Comparison of ENCODE assay signal across 8 mouse cellular contexts in the genomic region with DNA sequence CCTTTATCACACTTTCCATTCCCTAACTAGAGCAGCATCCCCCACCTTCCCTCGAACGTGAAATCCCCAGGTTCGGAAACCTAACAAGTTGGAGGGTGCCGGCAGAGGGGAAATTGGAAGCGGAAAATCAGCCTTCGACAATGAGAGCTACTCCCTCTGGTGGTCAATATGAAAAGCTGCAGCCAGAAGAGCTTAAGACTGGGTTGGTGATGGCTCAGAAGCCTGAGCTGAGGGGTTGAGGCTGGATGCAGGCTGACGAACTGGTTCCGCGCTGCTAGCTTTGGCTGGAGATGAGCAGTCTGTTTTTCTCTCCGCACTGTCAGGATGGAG. TPM values are rescaled to one million over a fixed set of nuclear protein-coding genes. Genes with fewer than 3 reads are reported as not detected.
DNase-seq lines count a peak whose midpoint lies in the region; ATAC-seq and TF ChIP-seq lines count a peak whose summit lies in the region.

No protein-coding gene starts in this region.

- no peak; the same call in 1 of the 2 replicates for ATAC-seq in heart, embryonic 14.5 days (ENCODE audit: insufficient number of reproducible peaks, insufficient read depth, low FRiP score, low read depth)
- peak; percentile 73 for ATAC-seq in kidney, postnatal 0 days (replicated peaks; ENCODE audit: low FRiP score, low read depth)

- TF ChIP-seq CTCF in kidney, postnatal 0 days (IDR thresholded peaks at IDR 0.05; ENCODE audit: low read depth): peak; percentile 90

- peaks cover 10% of the 10 kb centered on the region for H3K27me3 ChIP-seq in heart, embryonic 14.5 days (ENCODE audit: control insufficient read depth, insufficient read depth, low read length)
- 0 out of 2 replicates have a peak, but pooled peaks cover 7% of the 10 kb centered on the region for H3K27me3 ChIP-seq in kidney, postnatal 0 days (ENCODE audit: insufficient read depth, low read length)

- H3K4me1 ChIP-seq in heart, embryonic 14.5 days (ENCODE audit: control insufficient read depth in 2 of 2, insufficient read depth in 2 of 2, low read length in 2 of 2): peaks cover 1 to 2% of the 10 kb centered on the region in 2 experiments
- no peaks in the 10 kb centered on the region for H3K4me1 ChIP-seq in kidney, postnatal 0 days (replicated peaks; ENCODE audit: insufficient read depth, low read length)

- peak overlapping the region in 1 of 2 experiments; percentile 38; a peak in 2 of 4 replicates for H3K4me3 ChIP-seq in heart, embryonic 14.5 days (ENCODE audit: control insufficient read depth in 1 of 2, insufficient read depth in 1 of 2, low read depth in 1 of 2, low read length in 2 of 2)
- peak overlapping the region; percentile 31; the same call in 1 of the 2 replicates for H3K4me3 ChIP-seq in kidney, postnatal 0 days (replicated peaks; ENCODE audit: low read depth, low read length)

- H3K9ac ChIP-seq in heart, embryonic 14.5 days (ENCODE audit: low read length): no peak overlapping the region
- H3K9ac ChIP-seq in kidney, postnatal 0 days (ENCODE audit: low read depth, low read length): no peak overlapping the region

- WGBS in heart, embryonic 14.5 days: 2% methylated on average over 10 of the region's 10 CpGs
- WGBS in kidney, postnatal 0 days: 2% methylated on average over 10 of the region's 10 CpGs

- DNase-seq in adrenal gland, postnatal 14 days: peak; percentile 63
- DNase-seq in adrenal gland, adult 8-10 months: no peak
- peak; percentile 79 for DNase-seq in MN1 (ENCODE audit: low spot score)
- DNase-seq in embryo, embryonic 10 days (ENCODE audit: low spot score): peak; percentile 93
- DNase-seq in kidney, postnatal 0 days (ENCODE audit: low spot score): peak; percentile 92
- DNase-seq in lung, postnatal 25 days (ENCODE audit: low spot score): peak; percentile 57
- peak; percentile 61 to 62 for DNase-seq in right cerebral cortex, postnatal 10 days (ENCODE audit: low spot score in 2 of 2)

- H3K9me3 ChIP-seq in heart, embryonic 14.5 days (ENCODE audit: control insufficient read depth, low read length): no peaks in the 10 kb centered on the region
- no peaks in the 10 kb centered on the region for H3K9me3 ChIP-seq in kidney, postnatal 0 days (replicated peaks; ENCODE audit: low read length)

- H3K36me3 ChIP-seq in heart, embryonic 14.5 days (ENCODE audit: control insufficient read depth, insufficient read depth, low read length): no peaks in the 10 kb centered on the region
- H3K36me3 ChIP-seq in kidney, postnatal 0 days (ENCODE audit: insufficient read depth, low read length): no peaks in the 10 kb centered on the region

- H3K27ac ChIP-seq in heart, embryonic 14.5 days (replicated peaks in 1 of 2; ENCODE audit: control insufficient read depth in 1 of 2, insufficient read depth in 1 of 2, low read depth in 2 of 2, low read length in 2 of 2): no peak overlapping the region
- H3K27ac ChIP-seq in kidney, postnatal 0 days: no peak overlapping the region

- H3K4me2 ChIP-seq in heart, embryonic 14.5 days (ENCODE audit: low read length): peak overlapping the region; percentile 71
- H3K4me2 ChIP-seq in kidney, postnatal 0 days (ENCODE audit: low read length): peak overlapping the region; percentile 55

RNA-seq across cellular contexts. Expression of gene Mogat2, which starts 11.1 kb away (rescaled TPM):
- 0.41 TPM in 1 of 2 replicates, not detected in the other for total RNA-seq in adrenal gland, postnatal 14 days (2021)
- total RNA-seq in adrenal gland, adult 8-10 months (2022): 1 to 10 TPM in 1 of 4 experiments, under 1 TPM in 3; 0.25 to 1.5 (median 0.51) TPM
- 1.1 and 1.7 TPM in 2 replicates for polyA plus RNA-seq in heart, embryonic 14.5 days (2014; fragmentation: Nextera tagmentation; extraction: Ambion mirVana)
- polyA plus RNA-seq in kidney, postnatal 0 days (2015; fragmentation: Nextera tagmentation; extraction: Ambion mirVana): 18.3 and 21.8 TPM in 2 replicates

RNA-seq across cellular contexts. Expression of gene Map6, which starts 17.7 kb away (rescaled TPM):
- total RNA-seq in adrenal gland, postnatal 14 days (2021): 7.0 and 11.9 TPM in 2 replicates
- total RNA-seq in adrenal gland, adult 8-10 months (2022): 10 to 100 TPM in 3 of 4 experiments, 1 to 10 TPM in 1; 8.6 to 14.1 (median 12.4) TPM
- polyA plus RNA-seq in heart, embryonic 14.5 days (2014; fragmentation: Nextera tagmentation; extraction: Ambion mirVana): 2.1 and 2.4 TPM in 2 replicates
- 1.7 and 1.8 TPM in 2 replicates for polyA plus RNA-seq in kidney, postnatal 0 days (2015; fragmentation: Nextera tagmentation; extraction: Ambion mirVana)
